In genomic region chr13:93915641-93916570, GRCm38 (mm10) we compare ENCODE assay signal across 17 mouse cellular contexts.
DNase-seq lines count a peak whose midpoint lies in the region; ATAC-seq and TF ChIP-seq lines count a peak whose summit lies in the region.
"Had no signal": no experiment of that assay in that cellular context is flagged by ENCODE, and none has a peak within 500 bp of the region (broad histone marks: within the 10 kb centered on the region; RNA-seq: fewer than 3 reads in every experiment).

No protein-coding gene starts in this region.

- H3K27ac ChIP-seq in kidney, adult 2 months (ENCODE audit: insufficient read depth, low read depth, low read length) = no peak overlapping the region; the same call in 1 of the 2 replicates
- H3K27ac ChIP-seq in kidney, embryonic 16.5 days (ENCODE audit: low read length) = no peak overlapping the region
- H3K27ac ChIP-seq in embryonic facial prominence, embryonic 11.5 days (replicated peaks; ENCODE audit: low read depth, low read length) = no peak overlapping the region
- no peak overlapping the region for H3K27ac ChIP-seq in intestine, embryonic 16.5 days (ENCODE audit: low read length)
- no peak overlapping the region for H3K27ac ChIP-seq in midbrain, embryonic 14.5 days (replicated peaks; ENCODE audit: low read depth, low read length)
- H3K27ac ChIP-seq: embryonic facial prominence, embryonic 15.5 days; forebrain, embryonic 12.5 days; hindbrain, embryonic 13.5 days; limb, embryonic 12.5 days; macrophage; neural tube, embryonic 15.5 days had no signal

- H3K27me3 ChIP-seq in kidney, adult 2 months (replicated peaks; ENCODE audit: control insufficient read depth, insufficient read depth, low read length) = no peaks in the 10 kb centered on the region
- H3K27me3 ChIP-seq in kidney, embryonic 16.5 days (ENCODE audit: insufficient read depth, low read length) = no peaks in the 10 kb centered on the region
- H3K27me3 ChIP-seq in embryonic facial prominence, embryonic 11.5 days (ENCODE audit: control insufficient read depth, insufficient read depth, low read length) = no peaks in the 10 kb centered on the region
- no peaks in the 10 kb centered on the region for H3K27me3 ChIP-seq in intestine, embryonic 16.5 days (replicated peaks; ENCODE audit: control insufficient read depth, insufficient read depth, low read length)
- H3K27me3 ChIP-seq in midbrain, embryonic 14.5 days (ENCODE audit: control insufficient read depth, insufficient read depth, low read length) = no peaks in the 10 kb centered on the region
- H3K27me3 ChIP-seq: embryonic facial prominence, embryonic 15.5 days; forebrain, embryonic 12.5 days; hindbrain, embryonic 13.5 days; limb, embryonic 12.5 days; neural tube, embryonic 15.5 days had no signal

- no peaks in the 10 kb centered on the region for H3K36me3 ChIP-seq in kidney, adult 2 months (ENCODE audit: control insufficient read depth, insufficient read depth, low read length)
- H3K36me3 ChIP-seq in kidney, embryonic 16.5 days (ENCODE audit: insufficient read depth, low read length) = no peaks in the 10 kb centered on the region
- H3K36me3 ChIP-seq in embryonic facial prominence, embryonic 11.5 days (replicated peaks; ENCODE audit: control insufficient read depth, insufficient read depth, low read depth, low read length) = no peaks in the 10 kb centered on the region
- no peaks in the 10 kb centered on the region for H3K36me3 ChIP-seq in intestine, embryonic 16.5 days (ENCODE audit: control insufficient read depth, insufficient read depth, low read length)
- no peaks in the 10 kb centered on the region for H3K36me3 ChIP-seq in midbrain, embryonic 14.5 days (ENCODE audit: control insufficient read depth, insufficient read depth, low read length)
- H3K36me3 ChIP-seq: embryonic facial prominence, embryonic 15.5 days; forebrain, embryonic 12.5 days; G1E; hindbrain, embryonic 13.5 days; limb, embryonic 12.5 days; neural tube, embryonic 15.5 days had no signal

- DNase-seq in kidney, adult 2 months = peak; percentile 60
- DNase-seq in embryonic facial prominence, embryonic 11.5 days (ENCODE audit: low spot score) = no peak
- peak; percentile 30 for DNase-seq in midbrain, embryonic 14.5 days
- no peak for DNase-seq in right cerebral cortex, postnatal 14 days
- no peak for DNase-seq in right cerebral cortex, postnatal 36 days (ENCODE audit: low spot score in 2 of 2)
- DNase-seq: cerebellum, adult 11-12 months; lung, adult 2 months; thymus, adult 2 months had no signal

- no peak overlapping the region for H3K9ac ChIP-seq in kidney, embryonic 16.5 days (replicated peaks; ENCODE audit: low read length)
- 0 out of 2 replicates have a peak overlapping the region, but pooled peaks have one; percentile 3 for H3K9ac ChIP-seq in embryonic facial prominence, embryonic 11.5 days (replicated peaks; ENCODE audit: low read length)
- H3K9ac ChIP-seq in intestine, embryonic 16.5 days (ENCODE audit: low read depth, low read length) = peak overlapping the region; percentile 15; the same call in 1 of the 2 replicates
- H3K9ac ChIP-seq in midbrain, embryonic 14.5 days (replicated peaks; ENCODE audit: low read length) = no peak overlapping the region
- H3K9ac ChIP-seq: embryonic facial prominence, embryonic 15.5 days; forebrain, embryonic 12.5 days; hindbrain, embryonic 13.5 days; limb, embryonic 12.5 days; neural tube, embryonic 15.5 days had no signal

- WGBS in kidney, adult 2 months = 71% methylated on average over 16 of the region's 16 CpGs
- WGBS in kidney, embryonic 16.5 days = 65% methylated on average over 16 of the region's 16 CpGs
- WGBS in embryonic facial prominence, embryonic 11.5 days = 51% methylated on average over 16 of the region's 16 CpGs
- WGBS in intestine, embryonic 16.5 days = 53% methylated on average over 16 of the region's 16 CpGs
- 46% methylated on average over 16 of the region's 16 CpGs for WGBS in midbrain, embryonic 14.5 days

- peaks cover 19% of the 10 kb centered on the region for H3K4me1 ChIP-seq in kidney, adult 2 months (ENCODE audit: control insufficient read depth, insufficient read depth, low read length)
- peaks cover 24% of the 10 kb centered on the region for H3K4me1 ChIP-seq in kidney, embryonic 16.5 days (ENCODE audit: insufficient read depth, low read length)
- H3K4me1 ChIP-seq in embryonic facial prominence, embryonic 11.5 days (ENCODE audit: control insufficient read depth, insufficient read depth, low read length) = no peaks in the 10 kb centered on the region; the same call in 1 of the 2 replicates
- peaks cover 14% of the 10 kb centered on the region for H3K4me1 ChIP-seq in intestine, embryonic 16.5 days (ENCODE audit: control insufficient read depth, insufficient read depth, low read length)
- H3K4me1 ChIP-seq in midbrain, embryonic 14.5 days (ENCODE audit: control insufficient read depth, insufficient read depth, low read length) = peaks cover 4% of the 10 kb centered on the region; the same call in 1 of the 2 replicates
- H3K4me1 ChIP-seq: neural tube, embryonic 15.5 days had no signal

- no peak overlapping the region for H3K4me3 ChIP-seq in kidney, adult 2 months (ENCODE audit: insufficient read depth, low read depth, low read length)
- H3K4me3 ChIP-seq in kidney, embryonic 16.5 days (ENCODE audit: low read length) = no peak overlapping the region
- H3K4me3 ChIP-seq in embryonic facial prominence, embryonic 11.5 days (ENCODE audit: low read depth, low read length) = no peak overlapping the region
- H3K4me3 ChIP-seq in intestine, embryonic 16.5 days (ENCODE audit: low read length) = no peak overlapping the region
- no peak overlapping the region for H3K4me3 ChIP-seq in midbrain, embryonic 14.5 days (replicated peaks; ENCODE audit: low read depth, low read length)
- H3K4me3 ChIP-seq: embryonic facial prominence, embryonic 15.5 days; forebrain, embryonic 12.5 days; hindbrain, embryonic 13.5 days; limb, embryonic 12.5 days; neural tube, embryonic 15.5 days had no signal

- TF ChIP-seq POLR2A in kidney, adult 2 months (IDR thresholded peaks at IDR 0.05; ENCODE audit: low read depth, low read length) = no peak

- no peak for ATAC-seq in kidney, embryonic 16.5 days (ENCODE audit: low FRiP score, low TSS enrichment)
- no peak for ATAC-seq in embryonic facial prominence, embryonic 11.5 days (replicated peaks; ENCODE audit: insufficient number of reproducible peaks, low FRiP score, low TSS enrichment, low read depth)
- peak; percentile 34; the same call in 1 of the 2 replicates for ATAC-seq in intestine, embryonic 16.5 days
- no peak for ATAC-seq in midbrain, embryonic 14.5 days (ENCODE audit: low FRiP score, low TSS enrichment)

- no peak for TF ChIP-seq CTCF in kidney, adult 2 months (conservative IDR thresholded peaks at IDR 0.05; ENCODE audit: insufficient read depth, insufficient read length, low read depth, low read length)

- H3K9me3 ChIP-seq in kidney, embryonic 16.5 days (ENCODE audit: low read length) = no peaks in the 10 kb centered on the region
- H3K9me3 ChIP-seq in embryonic facial prominence, embryonic 11.5 days (replicated peaks; ENCODE audit: control insufficient read depth, low read length) = no peaks in the 10 kb centered on the region
- no peaks in the 10 kb centered on the region for H3K9me3 ChIP-seq in intestine, embryonic 16.5 days (ENCODE audit: control insufficient read depth, low read length)
- no peaks in the 10 kb centered on the region for H3K9me3 ChIP-seq in midbrain, embryonic 14.5 days (ENCODE audit: control insufficient read depth, low read length)
- H3K9me3 ChIP-seq: embryonic facial prominence, embryonic 15.5 days; forebrain, embryonic 12.5 days; G1E; hindbrain, embryonic 13.5 days; limb, embryonic 12.5 days; neural tube, embryonic 15.5 days had no signal

- no peak overlapping the region for H3K4me2 ChIP-seq in kidney, embryonic 16.5 days (replicated peaks; ENCODE audit: low read depth, low read length)
- H3K4me2 ChIP-seq in embryonic facial prominence, embryonic 11.5 days (ENCODE audit: low read depth, low read length) = no peak overlapping the region
- H3K4me2 ChIP-seq in intestine, embryonic 16.5 days (ENCODE audit: low read depth, low read length) = no peak overlapping the region
- no peak overlapping the region for H3K4me2 ChIP-seq in midbrain, embryonic 14.5 days (ENCODE audit: low read length)
- H3K4me2 ChIP-seq: embryonic facial prominence, embryonic 15.5 days; forebrain, embryonic 12.5 days; hindbrain, embryonic 13.5 days; limb, embryonic 12.5 days; neural tube, embryonic 15.5 days had no signal

Comparison
In these comparisons a context has a peak if more than half of its experiments do, and no peak if none do; other contexts are left out.
1. DNase-seq: peak in kidney, adult 2 months (single experiment) and midbrain, embryonic 14.5 days (single experiment); none in embryonic facial prominence, embryonic 11.5 days (single experiment), right cerebral cortex, postnatal 14 days (single experiment) and right cerebral cortex, postnatal 36 days (0 of 2).
2. H3K9ac ChIP-seq: peak in embryonic facial prominence, embryonic 11.5 days (single experiment) and intestine, embryonic 16.5 days (single experiment); none in kidney, embryonic 16.5 days (single experiment) and midbrain, embryonic 14.5 days (single experiment).